Comparison of ENCODE assay signal across 1 mouse cellular context in the genomic region with DNA sequence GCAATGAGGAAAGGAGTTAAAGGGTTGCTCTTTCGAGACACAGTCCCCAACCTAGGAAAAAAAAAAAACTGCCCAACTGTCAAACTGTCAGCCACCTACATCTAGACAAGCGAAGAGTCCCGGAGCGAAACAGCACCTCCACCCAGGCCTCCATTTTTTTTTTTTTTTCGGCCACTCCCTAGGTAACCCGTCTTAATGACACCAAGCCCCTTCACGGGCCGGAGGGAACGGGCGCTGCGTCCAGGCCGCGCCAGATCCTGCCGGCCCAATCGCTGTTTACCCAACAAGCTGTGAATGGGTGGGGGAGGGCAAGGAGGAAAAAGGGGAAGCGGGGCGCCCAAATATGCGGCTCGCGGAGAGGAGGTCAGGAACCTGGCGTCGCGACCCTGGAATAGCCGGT.
TF ChIP-seq lines count a peak whose summit lies in the region.

No protein-coding gene starts in this region.

TF ChIP-seq in MEL, 35 proteins besides CTCF, POLR2A, EP300 and RAD21 (continued from another document):
- TF ChIP-seq HCFC1 (IDR thresholded peaks at IDR 0.05; ENCODE audit: low read depth, low read length), result no peak
